Mouse (Mus musculus) retina, embryonic 14.5 days (tissue): ENCODE results near the gene Dynlt1b.
"Not testable (repeated sequence)": the region's sequence is repeated elsewhere in the genome, so short reads cannot be mapped to it uniquely, and the experiment has no call there.

Experiments
- DNase-seq: peaks from one replicate; pipeline ENCODE4 v3.0.0-alpha.2; 2015; ENCODE audit warnings: low spot score

Gene Dynlt1b

DNA sequence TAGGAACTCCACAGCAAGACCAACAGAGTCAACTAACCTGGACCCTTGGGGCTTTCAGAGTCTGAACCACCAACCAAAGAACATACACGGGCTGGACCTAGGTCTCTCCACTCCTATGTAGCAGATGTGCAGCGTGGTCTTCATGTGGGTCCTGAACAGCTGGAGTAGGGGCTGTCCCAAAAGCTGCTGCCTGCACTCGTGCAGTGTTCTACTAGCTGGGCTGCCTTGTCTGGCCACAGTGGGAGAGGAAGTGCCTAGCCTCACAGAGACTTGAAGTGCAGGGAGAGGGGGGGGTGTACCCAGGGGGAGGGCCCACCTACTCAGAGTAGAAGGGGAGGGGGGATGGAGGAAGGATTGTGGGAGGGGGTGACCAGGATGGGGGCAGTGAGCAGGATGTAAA lies 7.1 kb upstream of the Dynlt1b start:
- not testable (repeated sequence) for DNase-seq

DNA sequence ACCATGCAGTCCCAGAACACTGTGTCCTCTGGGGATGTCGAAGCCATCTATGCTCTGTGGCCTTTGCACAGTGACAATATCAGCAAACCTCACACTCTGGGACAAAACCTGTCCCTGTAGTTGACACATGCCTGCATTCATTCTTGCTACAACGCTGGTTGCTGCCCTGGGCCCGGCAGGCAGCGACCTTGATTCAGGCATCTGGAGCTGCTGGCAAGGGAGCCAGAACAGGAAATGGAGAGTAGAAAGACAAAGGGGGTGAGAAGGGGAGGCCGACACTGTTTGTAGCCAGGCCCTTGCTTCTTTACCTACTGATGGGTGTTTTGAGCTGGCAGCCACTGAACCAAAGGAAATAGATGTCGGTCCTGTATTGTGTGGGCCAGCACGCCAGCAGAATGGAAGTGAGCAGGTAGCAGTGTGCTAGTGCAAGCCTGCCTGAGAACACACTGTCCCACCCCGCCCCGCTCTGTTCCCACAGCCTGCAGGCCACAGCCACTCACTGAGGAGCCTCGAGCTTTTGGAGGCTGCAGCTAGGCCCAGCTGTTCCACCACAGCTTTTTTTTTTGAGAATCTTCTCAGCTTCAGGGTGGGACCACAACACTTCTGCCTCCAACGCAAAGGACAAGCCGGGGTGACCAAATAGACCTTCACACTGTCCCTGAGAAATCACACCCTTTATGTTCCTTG lies 5.5 kb upstream of the Dynlt1b start:
- DNase-seq, result peak; percentile 3

DNA sequence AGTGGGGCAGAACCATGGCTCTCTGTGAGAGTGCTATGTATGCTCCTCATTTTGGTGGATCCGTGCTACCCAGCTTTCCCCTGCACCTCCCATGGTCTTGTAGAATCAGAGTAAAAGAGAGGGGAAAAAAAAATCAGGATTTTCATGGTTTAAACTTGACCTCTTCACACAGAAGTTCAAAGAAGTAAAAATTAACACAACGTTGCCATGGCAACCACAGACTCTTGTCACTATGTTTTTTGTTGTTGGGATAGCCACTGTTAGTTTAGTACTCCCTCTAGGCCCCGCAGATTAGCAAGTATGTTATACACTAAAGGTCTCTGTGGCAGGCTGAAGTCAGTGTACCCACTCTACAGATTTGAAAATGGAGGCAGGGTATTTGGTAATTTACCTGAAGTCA lies 4.6 kb upstream of the Dynlt1b start:
- DNase-seq, result not testable (repeated sequence)

DNA sequence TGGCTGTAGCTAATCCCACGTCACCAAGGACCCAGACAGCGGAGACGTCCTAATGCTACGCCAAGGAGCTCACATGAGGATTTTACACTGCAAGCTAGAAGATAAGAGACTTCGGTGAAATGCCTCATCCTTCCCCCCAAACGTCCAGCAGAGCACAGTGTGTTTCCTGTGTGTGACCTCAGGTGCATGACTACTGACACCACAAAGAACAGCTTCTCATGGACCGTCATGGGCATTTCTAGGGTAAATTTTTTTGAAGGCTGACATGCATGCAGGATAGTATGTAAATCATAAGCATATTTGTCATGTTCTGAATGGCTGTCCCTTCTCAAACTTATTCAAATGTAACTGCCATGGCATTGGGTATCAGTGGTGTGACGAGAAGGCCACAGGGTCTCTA lies 3.0 kb upstream of the Dynlt1b start:
- not testable (repeated sequence) for DNase-seq

DNA sequence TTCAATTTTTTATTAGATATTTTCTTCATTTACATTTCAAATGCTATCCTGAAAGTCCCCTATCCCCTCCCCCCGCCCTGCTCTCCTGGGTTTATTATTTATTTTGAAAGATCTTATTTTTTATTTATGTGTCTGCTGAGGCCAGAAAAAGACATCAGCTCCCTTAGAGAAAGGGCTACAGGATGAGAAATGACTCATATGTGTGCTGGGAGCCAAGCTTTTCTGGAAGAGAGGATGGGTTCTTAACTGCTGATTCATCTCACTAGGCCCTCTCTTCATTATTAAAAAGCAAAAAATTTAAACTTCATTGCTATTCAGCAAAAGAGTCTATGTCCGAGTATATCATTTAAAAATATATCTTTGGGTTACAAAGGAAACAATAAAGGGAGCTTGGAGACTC lies 986 bp upstream of the Dynlt1b start:
- not testable (repeated sequence) for DNase-seq

DNA sequence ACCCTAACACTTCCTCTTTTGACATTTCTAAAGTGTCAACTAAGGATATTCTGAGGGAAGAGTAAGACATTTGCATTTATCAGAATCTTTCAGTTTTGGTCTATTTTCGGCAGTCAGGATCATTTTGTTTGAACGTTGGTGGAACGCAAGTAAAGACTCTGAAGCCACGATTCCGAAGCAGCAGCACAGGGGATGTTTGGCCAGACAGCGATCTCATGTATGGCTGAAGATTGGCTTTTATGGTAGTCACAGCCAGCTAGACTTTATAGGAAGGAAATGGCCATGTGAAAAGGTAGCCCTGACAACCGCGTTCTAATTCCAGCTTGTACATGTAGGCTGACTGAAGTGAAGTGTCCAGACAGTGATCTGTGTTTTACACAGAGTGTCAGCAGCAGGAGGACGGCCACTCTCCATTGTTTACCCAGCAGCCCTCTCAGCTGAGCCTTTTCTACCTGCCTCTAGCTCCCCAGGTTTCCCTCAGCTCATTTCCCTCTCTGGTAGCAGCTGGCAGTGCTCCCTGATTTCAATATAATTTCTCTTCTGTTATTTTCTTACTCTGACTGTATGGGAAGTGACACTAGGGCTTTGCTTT lies 594 bp downstream of the Dynlt1b start:
- not testable (repeated sequence) for DNase-seq

DNA sequence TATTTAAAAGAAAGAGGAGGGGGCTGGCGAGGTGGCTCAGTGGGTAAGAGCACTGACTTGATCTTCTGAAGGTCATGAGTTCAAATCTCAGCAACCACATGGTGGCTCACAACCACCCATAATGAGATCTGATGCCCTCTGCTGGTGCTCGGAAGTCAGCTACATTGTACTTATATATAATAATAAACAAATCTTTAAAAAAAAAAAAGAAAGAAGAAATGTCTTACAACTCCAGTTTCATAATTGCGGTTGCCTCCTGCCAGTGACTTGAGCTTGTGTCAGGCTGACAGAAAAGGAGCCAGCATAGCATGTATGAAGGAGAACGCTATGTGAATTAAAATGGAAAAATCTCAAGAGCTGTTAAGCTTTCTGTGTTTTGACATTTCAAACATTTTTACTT lies 2.5 kb downstream of the Dynlt1b start:
- peak; percentile 3 for DNase-seq

DNA sequence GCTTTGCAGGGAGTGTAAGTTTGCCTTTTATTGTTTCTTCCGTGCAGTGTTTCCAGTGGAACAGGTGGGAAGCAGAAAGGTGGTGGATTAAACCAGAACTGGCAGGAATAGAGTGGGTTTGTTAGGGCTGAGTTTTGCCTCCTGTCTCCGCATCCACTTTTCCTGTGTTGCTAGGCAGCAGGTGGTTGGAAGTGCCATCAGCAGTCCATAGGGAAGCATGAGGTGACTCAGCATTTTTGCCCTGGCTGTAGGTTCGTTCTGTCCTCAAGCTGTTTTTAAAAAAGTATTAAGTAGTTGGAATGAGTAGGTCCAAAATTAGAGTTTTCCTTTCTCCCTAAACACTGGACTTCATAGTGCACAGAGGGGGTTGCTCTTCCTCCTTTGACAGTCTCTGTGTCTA lies 3.8 kb downstream of the Dynlt1b start:
- DNase-seq, result not testable (repeated sequence)

DNA sequence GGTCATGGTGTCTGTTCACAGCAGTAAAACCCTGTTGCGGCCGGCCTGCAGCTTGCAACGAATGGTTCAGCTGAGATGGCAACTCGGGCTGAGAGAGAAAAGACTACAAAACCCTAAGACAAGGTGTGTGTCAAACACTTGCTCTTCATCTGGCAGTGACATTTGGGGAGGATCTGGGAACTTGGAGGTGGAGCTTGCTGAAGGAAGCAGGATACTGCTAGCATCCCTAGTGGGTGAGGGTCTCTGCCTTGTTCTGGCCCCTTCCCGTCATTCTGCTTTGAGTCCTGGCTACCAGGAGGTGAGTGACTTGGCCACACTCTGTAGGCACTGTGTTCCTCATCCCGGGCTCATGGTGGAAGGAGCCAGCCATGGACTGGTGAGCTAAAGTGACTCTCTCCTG lies 8.2 kb downstream of the Dynlt1b start:
- not testable (repeated sequence) for DNase-seq

DNA sequence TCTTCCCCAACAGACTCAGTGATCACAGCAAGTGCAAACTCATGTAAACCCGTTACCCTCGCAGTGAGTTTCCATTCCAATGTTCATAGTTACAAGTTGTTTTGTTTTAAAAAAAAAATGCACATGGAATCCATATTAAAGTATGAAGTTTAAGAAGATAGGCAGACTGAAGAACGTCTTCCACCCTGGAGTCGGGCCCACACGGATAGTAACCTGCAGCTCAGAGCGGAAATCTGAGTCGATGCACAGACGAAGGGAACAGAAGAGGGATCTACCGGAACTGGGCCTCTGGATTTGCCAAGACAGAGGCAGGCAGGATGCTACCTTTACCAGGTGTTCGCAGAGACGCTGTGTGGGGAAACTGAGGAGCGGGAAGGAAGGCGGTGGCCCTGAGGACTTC lies 10.0 kb downstream of the Dynlt1b start:
- not testable (repeated sequence) for DNase-seq

DNA sequence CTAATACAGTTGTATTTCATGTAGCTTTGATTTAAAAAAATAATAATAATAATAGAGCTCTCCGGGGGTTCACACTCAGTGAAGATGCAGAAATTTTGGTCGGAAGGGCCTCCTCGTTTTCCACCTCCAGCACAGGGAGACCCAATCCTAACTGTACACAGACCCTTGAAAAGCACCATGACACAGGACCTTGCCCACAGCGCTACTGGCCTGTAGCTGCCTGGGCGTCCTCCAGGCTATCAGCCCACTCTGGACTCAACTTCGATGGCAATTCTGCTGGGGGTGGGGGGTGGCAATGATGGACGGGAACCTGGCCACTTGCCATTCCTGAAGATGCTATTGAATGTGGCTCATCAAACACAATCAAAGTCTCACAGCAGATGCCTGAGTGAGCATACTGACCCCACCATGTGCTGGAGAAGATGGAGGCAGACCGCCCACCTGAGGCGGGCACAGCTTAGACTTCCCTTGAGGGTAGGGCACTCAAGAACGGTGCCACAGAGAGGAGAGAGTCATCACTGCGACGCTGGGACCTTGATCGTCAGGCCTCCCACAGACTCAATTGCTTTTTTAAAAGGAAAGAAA lies 10.7 kb downstream of the Dynlt1b start:
- not testable (repeated sequence) for DNase-seq

DNA sequence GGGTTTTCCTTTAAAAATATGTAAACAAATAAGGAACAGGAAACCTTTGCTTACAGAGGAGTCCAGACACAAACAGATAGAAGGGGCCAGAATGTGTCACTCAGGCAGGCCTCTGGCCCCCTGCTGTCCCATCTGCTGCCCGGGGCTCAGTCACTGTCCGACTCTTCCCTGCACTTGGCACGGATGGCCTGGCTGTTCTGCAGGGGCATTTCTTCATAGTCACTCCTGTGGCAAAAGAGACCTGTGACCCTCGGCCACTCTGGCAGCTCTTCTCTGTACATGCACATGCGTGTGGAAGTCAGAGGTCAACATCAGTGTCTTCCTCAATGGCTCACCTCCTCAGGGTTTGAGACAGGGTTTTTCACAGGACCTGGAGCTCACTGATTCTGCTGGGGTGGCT lies 11.3 kb downstream of the Dynlt1b start:
- not testable (repeated sequence) for DNase-seq

DNA sequence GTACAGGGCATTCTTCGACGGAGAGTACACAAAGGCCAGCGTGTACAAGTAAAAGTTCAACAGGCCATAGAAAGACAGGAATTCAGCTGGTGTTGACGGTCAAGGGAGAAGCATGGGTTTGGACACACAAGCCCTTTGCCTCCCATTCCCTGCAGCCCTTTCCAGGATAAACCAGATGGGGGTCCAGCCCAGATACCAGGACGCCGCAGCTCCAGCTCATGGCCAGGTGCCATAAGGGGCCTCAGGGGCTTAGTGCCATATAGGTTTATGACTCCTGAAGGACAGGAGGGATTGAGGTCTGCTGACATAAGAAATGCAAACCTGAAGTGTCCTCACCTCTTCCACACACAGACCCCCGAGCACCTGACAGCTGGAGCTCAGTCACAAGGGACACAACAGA lies 12.6 kb downstream of the Dynlt1b start:
- not testable (repeated sequence) for DNase-seq

DNA sequence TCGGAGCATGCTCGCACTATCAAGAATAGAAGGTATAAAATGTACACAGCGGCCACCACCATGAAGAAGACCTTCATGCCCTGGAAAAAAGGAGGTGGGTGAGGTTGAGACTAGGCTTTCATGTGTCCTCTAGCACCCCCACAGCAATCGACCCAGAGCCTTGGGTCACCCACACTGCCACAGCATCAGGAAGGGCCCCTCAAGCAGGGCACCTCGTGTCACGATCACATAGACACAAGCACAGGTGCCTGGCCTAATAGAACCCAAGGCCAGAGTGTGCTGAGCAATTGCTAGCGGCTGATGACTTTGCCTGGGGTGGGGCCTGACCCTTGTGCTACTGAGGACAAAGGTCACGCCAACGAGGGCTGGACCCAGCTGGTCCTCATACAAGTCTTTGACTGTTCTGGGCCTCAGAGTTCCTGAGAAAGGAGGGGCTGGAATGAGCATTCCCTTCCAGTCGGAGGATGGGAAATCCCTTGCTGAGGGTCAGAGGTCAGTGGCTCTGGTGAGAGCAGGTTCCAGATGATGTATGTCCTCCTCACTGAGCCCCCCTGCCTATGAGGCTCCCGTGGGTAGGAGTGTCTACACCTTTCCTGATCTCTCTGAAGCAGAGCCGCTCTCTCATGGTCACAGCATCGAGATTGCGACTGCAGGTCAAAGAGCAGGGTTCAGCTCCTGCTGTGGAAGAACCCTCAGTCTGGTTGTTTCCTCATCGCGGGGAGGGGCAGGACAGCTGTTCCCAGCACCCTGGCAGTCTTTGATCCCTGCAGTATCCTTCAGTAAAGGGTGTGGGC lies 16.1 kb downstream of the Dynlt1b start:
- DNase-seq, result not testable (repeated sequence)

DNA sequence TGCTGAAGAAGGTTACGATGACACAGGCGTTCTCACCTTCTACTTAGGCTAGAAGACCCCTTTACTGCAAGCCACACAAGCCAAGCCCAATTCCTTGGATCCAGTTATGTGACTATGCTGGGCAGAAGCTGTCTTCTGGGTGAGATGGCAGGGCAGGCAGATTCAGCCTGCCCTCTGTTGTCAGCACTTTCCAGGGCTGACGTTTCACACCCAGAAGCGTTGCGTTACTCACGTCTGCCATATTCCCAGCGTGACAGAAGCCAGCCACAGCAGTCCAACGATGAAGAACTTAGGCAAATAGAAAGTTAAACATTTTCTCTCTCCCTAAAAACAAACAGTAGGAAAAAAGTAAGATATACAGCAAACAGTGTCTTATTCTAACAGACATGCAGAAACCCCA lies 18.4 kb downstream of the Dynlt1b start:
- DNase-seq, result not testable (repeated sequence)

DNA sequence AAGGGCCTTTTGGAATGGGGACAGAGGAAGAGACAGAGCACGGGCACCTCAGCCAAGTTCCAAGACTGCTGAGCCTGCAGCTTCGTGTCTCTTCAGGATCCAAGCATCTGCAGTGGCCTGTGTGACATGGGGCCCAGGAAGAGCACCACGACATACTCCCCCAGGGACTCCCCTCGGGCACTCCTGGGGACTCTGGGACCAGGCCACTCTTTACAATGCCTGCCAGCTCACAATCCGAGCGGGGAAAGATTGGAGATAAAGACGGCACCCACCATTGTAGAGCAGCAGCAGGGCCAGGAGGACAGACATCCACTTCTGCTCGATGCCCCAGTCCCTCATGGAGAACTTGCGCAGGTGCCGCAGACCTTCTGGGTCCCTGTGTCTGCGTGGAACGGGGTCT lies 19.3 kb downstream of the Dynlt1b start:
- DNase-seq, result not testable (repeated sequence)

DNA sequence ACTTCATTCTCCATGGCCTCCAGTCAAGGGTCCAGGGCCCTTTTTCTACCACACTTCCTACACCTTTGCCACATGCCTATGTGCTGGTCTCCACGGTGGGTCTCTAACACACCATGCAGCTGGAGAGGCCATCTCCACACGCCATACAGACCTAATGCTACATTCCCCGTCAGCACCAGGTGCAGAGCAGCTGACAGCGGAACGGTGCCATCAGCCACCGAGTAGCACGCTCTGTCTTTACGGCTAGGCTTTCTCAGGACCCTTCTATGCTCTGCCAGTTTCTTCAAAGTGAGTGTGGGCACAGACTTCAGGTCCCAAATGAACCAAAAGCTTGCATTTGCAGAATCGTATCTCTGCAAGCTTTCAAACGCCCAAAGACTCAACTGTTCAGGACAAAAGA lies 21.3 kb downstream of the Dynlt1b start:
- not testable (repeated sequence) for DNase-seq

DNA sequence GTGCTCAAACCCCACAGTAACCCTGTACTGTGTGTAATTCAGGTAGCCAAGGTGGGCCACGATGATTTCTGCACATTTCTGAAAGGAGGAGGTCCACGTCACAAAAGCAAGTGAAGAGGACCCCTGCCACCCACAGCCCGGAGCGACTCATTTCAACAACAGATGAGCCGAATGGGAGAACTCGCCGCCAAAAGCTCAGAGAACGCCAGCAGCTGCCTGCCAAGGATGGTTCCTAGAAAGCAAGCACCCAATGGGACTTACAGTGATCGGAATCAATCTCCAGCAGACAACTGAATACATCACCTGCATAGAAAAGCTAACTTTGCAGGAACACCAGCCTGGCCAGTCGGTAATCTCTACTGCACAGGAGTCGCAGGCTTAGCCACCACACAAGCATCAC lies 22.8 kb downstream of the Dynlt1b start:
- DNase-seq, result not testable (repeated sequence)

DNA sequence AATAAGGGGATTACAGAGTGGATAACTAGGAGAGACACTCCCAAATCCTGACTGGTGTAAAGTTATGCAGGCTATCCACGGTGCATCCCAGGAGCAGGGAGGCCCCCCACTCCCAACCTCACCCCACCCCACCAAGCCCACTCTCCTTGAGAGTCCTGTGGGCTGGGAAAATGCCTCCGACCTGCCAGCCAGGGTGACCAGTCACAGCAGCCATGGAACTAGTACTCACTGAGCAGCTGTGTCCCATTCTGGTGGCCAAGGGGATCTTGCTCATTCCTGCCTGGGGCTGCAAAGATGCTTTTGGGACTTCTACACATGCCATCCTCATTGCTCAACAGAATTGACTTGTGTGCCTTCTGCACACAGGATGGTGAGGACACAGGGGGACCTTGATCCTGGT lies 24.8 kb downstream of the Dynlt1b start:
- not testable (repeated sequence) for DNase-seq

DNA sequence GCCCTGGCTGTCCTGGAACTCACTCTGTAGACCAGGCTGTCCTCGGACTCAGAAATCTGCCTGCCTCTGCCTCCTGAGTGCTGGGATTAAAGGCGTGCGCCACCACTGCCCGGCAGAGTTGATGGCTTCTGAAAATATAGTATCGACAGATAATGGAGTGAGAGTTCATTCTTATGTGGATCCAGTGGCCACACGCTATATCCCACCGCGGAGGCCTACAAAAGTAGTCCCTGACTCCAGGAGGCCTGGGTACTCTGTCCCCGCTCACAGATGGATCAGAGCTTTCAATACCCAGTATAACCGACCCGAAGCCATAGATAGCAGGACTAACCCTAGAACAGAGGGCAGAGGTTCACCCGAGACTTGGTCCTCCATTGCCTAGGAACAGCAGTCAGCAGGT lies 26.0 kb downstream of the Dynlt1b start:
- DNase-seq, result not testable (repeated sequence)

DNA sequence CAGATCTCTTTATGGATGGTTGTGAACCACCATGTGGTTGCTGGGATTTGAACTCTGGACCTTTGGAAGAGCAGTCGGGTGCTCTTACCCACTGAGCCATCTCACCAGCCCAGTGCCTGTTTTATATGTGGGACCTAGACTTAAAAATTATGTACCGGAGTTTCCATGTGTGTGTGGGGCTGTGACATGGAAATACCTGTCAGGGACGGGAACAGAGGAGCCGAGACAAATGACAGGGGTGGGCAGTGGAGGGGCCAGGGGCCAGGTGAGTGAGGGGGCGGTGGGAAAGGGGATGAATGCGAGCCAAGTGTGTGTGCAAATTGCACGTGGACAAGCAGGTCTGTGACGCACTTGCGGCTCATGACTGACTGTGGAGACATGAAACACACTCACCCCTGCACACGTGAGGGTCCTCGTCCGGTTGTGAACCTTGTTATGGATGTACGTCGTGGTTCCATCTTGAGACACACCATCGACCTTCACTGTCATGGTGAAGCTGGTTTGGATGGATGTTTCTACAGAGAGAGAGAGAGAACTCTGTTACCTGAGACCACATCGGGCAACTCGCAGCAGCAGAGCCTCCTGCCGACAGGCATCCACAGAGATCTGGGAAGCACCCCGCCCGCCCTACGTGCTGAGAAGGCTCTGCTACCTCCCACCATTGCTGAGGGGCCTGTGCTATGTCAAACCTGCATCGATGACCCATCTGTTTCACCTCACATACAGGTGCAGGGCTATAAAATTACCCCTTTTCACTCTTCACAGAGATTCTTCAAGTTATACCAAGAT lies 26.9 kb downstream of the Dynlt1b start:
- not testable (repeated sequence) for DNase-seq

DNA sequence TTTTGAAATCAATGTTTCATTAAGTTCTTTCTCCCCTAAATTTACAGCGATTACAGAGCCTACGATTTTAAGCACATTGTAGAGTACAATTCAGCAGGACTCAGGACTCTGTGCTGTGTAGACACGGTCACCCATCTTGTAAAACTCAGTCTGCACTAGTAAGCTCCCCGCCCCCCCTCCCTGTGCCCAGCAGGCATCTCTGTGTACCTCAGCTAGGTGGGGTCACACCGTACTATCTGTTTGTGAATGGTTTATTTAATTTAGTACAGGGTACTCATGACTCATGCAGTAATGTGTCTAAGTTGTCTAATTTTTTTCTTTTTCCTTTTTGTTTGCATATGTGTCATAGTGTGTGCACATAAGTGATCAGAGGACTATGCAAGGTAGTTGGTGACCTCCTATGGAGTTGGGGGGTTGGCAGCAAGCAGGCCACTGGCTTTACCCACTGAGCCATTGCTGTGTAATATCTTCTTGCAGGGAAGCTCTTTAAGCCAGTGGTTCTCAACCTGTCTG lies 31.2 kb downstream of the Dynlt1b start:
- DNase-seq, result not testable (repeated sequence)
